Mouse (Mus musculus) midbrain, embryonic 15.5 days (tissue): ENCODE measurements around the gene Vmn1r165. TPM values are rescaled to one million over a fixed set of nuclear protein-coding genes. Genes with fewer than 3 reads are reported as not detected.
"Not testable (repeated sequence)": the region's sequence is repeated elsewhere in the genome, so short reads cannot be mapped to it uniquely, and the experiment has no call there.

Source experiments
- ATAC-seq: fragments of 200-750 bp; cut with Nextera tagmentation; replicated peaks from 2 replicates; pipeline ENCODE4 v1.8.0; 2017; ENCODE audit warnings: moderate TSS enrichment
- H3K27ac ChIP-seq: fragments of 300-500 bp; sonication (generic); 2 replicates; pipeline ENCODE4 v1.5.1; 2015; ENCODE audit warnings: mild to moderate bottlenecking, inconsistent platforms
- H3K27me3 ChIP-seq: fragments of 300-500 bp; sonication (generic); replicated peaks from 2 replicates; pipeline ENCODE4 v1.6.1; 2015; ENCODE audit warnings: inconsistent platforms
- H3K36me3 ChIP-seq: fragments of 300-500 bp; sonication (generic); replicated peaks from 2 replicates; pipeline ENCODE4 v1.6.1; 2015; ENCODE audit warnings: inconsistent platforms
- H3K4me1 ChIP-seq: fragments of 300-500 bp; sonication (generic); 2 replicates; pipeline ENCODE4 v1.6.1; 2015; ENCODE audit warnings: inconsistent platforms
- H3K4me2 ChIP-seq: fragments of 300-500 bp; sonication (generic); 2 replicates; pipeline ENCODE4 v1.6.1; 2015; ENCODE audit warnings: inconsistent platforms, mild to moderate bottlenecking, moderate library complexity
- H3K4me3 ChIP-seq: fragments of 300-500 bp; sonication (generic); 2 replicates; pipeline ENCODE4 v1.5.1; 2015; ENCODE audit warnings: mild to moderate bottlenecking, inconsistent platforms
- H3K9ac ChIP-seq: fragments of 300-500 bp; sonication (generic); 2 replicates; pipeline ENCODE4 v1.6.1; 2015; ENCODE audit warnings: mild to moderate bottlenecking, inconsistent platforms
- H3K9me3 ChIP-seq: fragments of 300-500 bp; sonication (generic); 2 replicates; pipeline ENCODE4 v1.6.1; 2016; ENCODE audit warnings: inconsistent platforms
- WGBS: fragments of 180-500 bp; shearing (Covaris S2); methylation state at CpG from one replicate; pipeline ENCODE4 v1.1.7; 2015; ENCODE audit warnings: mixed read lengths; 5-methylcytosine and 5-hydroxymethylcytosine counted together
- polyA plus RNA-seq: library from polyadenylated mRNA; unstranded; fragments of >200 nt; fragmentation: Nextera tagmentation; extraction: Ambion mirVana; gene quantifications from 2 replicates; pipeline ENCODE4 v1.2.1, GENCODE M21; 2015

The Vmn1r165 gene
- not detected in 2 replicates for polyA plus RNA-seq

GRCm38 (mm10) chr7:23217032-23217431 lies at the start of gene Vmn1r165:
Gene Vmn1r165 (plus strand): TSS chr7:23217332.
- not testable (repeated sequence) for H3K27me3 ChIP-seq, ATAC-seq, H3K36me3 ChIP-seq, H3K27ac ChIP-seq, H3K4me1 ChIP-seq, H3K9ac ChIP-seq, H3K4me3 ChIP-seq, H3K9me3 ChIP-seq, H3K4me2 ChIP-seq
- no CpG with 5 or more reads among the region's 3 CpGs for WGBS

GRCm38 (mm10) chr7:23251582-23251981 lies 34.5 kb downstream of the Vmn1r165 start, which contains the start of gene Vmn1r166:
Gene Vmn1r166 (minus strand): TSS chr7:23251682.
- H3K9ac ChIP-seq, H3K4me3 ChIP-seq: not testable (repeated sequence)
- no CpG with 5 or more reads among the region's 2 CpGs for WGBS

More at GRCm38 (mm10) chr7:23251582-23251981, 34.5 kb downstream of the Vmn1r165 start, which contains the start of gene Vmn1r166:
- not testable (repeated sequence) for H3K36me3 ChIP-seq, H3K4me2 ChIP-seq, H3K9me3 ChIP-seq, H3K27ac ChIP-seq, ATAC-seq, H3K27me3 ChIP-seq, H3K4me1 ChIP-seq

Other genes starting within 250 kb of the Vmn1r165 start
- gene Gm4214, start 232.7 kb upstream of the Vmn1r165 start, polyA plus RNA-seq: not detected in 2 replicates
- not detected in 2 replicates for gene Gm4216, start 197.4 kb upstream of the Vmn1r165 start, polyA plus RNA-seq
- not detected in 2 replicates for gene Vmn1r163, start 161.8 kb upstream of the Vmn1r165 start, polyA plus RNA-seq
- not detected in 2 replicates for gene Gm8720, start 149.9 kb upstream of the Vmn1r165 start, polyA plus RNA-seq
- not detected in 2 replicates for gene Gm10662, start 72.9 kb upstream of the Vmn1r165 start, polyA plus RNA-seq
- not detected in 2 replicates for gene Vmn1r166, start 34.4 kb downstream of the Vmn1r165 start, polyA plus RNA-seq
- gene Gm6902, start 61.6 kb downstream of the Vmn1r165 start, polyA plus RNA-seq: not detected in 2 replicates
- gene Nlrp4e, start 83.9 kb downstream of the Vmn1r165 start, polyA plus RNA-seq: not detected in 2 replicates
- gene Nlrp5, start 168.6 kb downstream of the Vmn1r165 start, polyA plus RNA-seq: not detected in 2 replicates